Mouse (Mus musculus): ENCODE measurements at regions not wholly inside any gene's neighbourhood (a gene's known extent, or its start where the extent isn't known, plus 50 kb on each side); places are given as distances from the start of the nearest gene placed in this dataset.
"Not testable (repeated sequence)": the region's sequence is repeated elsewhere in the genome, so short reads cannot be mapped to it uniquely, and the experiment has no call there.

GRCm38 (mm10) chr17:13493866-13494265 lies 139.5 kb downstream of the Tcp10c start:
- not testable (repeated sequence) for TF ChIP-seq CTCF (IDR thresholded peaks at IDR 0.05; ENCODE audit: low read depth, low read length); POLR2A (IDR thresholded peaks at IDR 0.05; ENCODE audit: extremely low read depth, insufficient read depth, low read length)
